In genomic region chr2:70995900-70996299, GRCm38 (mm10) we compare ENCODE assay signal across 18 mouse cellular contexts. TPM values are rescaled to one million over a fixed set of nuclear protein-coding genes. Genes with fewer than 3 reads are reported as not detected.
DNase-seq lines count a peak whose midpoint lies in the region; ATAC-seq and TF ChIP-seq lines count a peak whose summit lies in the region.
"Had no signal": no experiment of that assay in that cellular context is flagged by ENCODE, and none has a peak within 500 bp of the region (broad histone marks: within the 10 kb centered on the region; RNA-seq: fewer than 3 reads in every experiment).

No protein-coding gene starts in this region.

- 0 out of 2 replicates have a peak overlapping the region, but pooled peaks have one; percentile 35 for H3K9ac ChIP-seq in liver, embryonic 12.5 days
- H3K9ac ChIP-seq in liver, embryonic 16.5 days (ENCODE audit: low read depth, low read length), result no peak overlapping the region
- H3K9ac ChIP-seq in hindbrain, embryonic 12.5 days, result no peak overlapping the region
- H3K9ac ChIP-seq: embryonic facial prominence, embryonic 13.5 days; forebrain, embryonic 13.5 days; forebrain, postnatal 0 days; hindbrain, embryonic 14.5 days had no signal

- intact Hi-C loops in gastrocnemius, adult 2 months (cut with DNase I), result no loop called here
- intact Hi-C loops in gastrocnemius, postnatal 36 days (cut with DNase I), result no loop called here
- intact Hi-C loops in heart, postnatal 14 days (cut with DNase I), result no loop called here

- peak overlapping the region; percentile 32 for H3K4me2 ChIP-seq in liver, embryonic 12.5 days
- no peak overlapping the region for H3K4me2 ChIP-seq in liver, embryonic 16.5 days (ENCODE audit: low read depth, low read length)
- no peak overlapping the region for H3K4me2 ChIP-seq in hindbrain, embryonic 12.5 days (replicated peaks)
- H3K4me2 ChIP-seq: embryonic facial prominence, embryonic 13.5 days; forebrain, embryonic 13.5 days; hindbrain, embryonic 14.5 days had no signal

- no peaks in the 10 kb centered on the region for H3K27me3 ChIP-seq in liver, embryonic 12.5 days (replicated peaks)
- H3K27me3 ChIP-seq in liver, embryonic 16.5 days (ENCODE audit: control insufficient read depth, insufficient read depth, low read depth, low read length), result no peaks in the 10 kb centered on the region
- no peaks in the 10 kb centered on the region for H3K27me3 ChIP-seq in hindbrain, embryonic 12.5 days
- H3K27me3 ChIP-seq: embryonic facial prominence, embryonic 13.5 days; forebrain, embryonic 13.5 days; Patski had no signal

- no peak for TF ChIP-seq CTCF in gastrocnemius, adult 2 months (IDR thresholded peaks at IDR 0.05)

- peak; percentile 67 for ATAC-seq in liver, embryonic 12.5 days
- peak; percentile 70 for ATAC-seq in liver, embryonic 16.5 days (ENCODE audit: low read depth)
- ATAC-seq in hindbrain, embryonic 12.5 days (ENCODE audit: low FRiP score), result no peak
- ATAC-seq: activated CD4-positive, CD25-positive, alpha-beta regulatory T cell, adult 4 months; forebrain, embryonic 13.5 days; forebrain, postnatal 0 days; Patski had no signal

- peak overlapping the region; percentile 66 for H3K27ac ChIP-seq in gastrocnemius, adult 2 months
- no peak overlapping the region for H3K27ac ChIP-seq in liver, embryonic 12.5 days
- 0 out of 2 replicates have a peak overlapping the region, but pooled peaks have one; percentile 7 for H3K27ac ChIP-seq in liver, embryonic 16.5 days (ENCODE audit: low read length)
- H3K27ac ChIP-seq in hindbrain, embryonic 12.5 days, result no peak overlapping the region
- H3K27ac ChIP-seq: embryonic facial prominence, embryonic 13.5 days; forebrain, embryonic 13.5 days; heart, embryonic 10.5 days; hindbrain, embryonic 14.5 days had no signal

- H3K4me3 ChIP-seq in gastrocnemius, adult 2 months, result no peak overlapping the region
- no peak overlapping the region for H3K4me3 ChIP-seq in liver, embryonic 12.5 days
- no peak overlapping the region for H3K4me3 ChIP-seq in liver, embryonic 16.5 days (ENCODE audit: low read depth, low read length)
- H3K4me3 ChIP-seq in hindbrain, embryonic 12.5 days, result no peak overlapping the region
- H3K4me3 ChIP-seq: embryonic facial prominence, embryonic 13.5 days; forebrain, embryonic 13.5 days; heart, embryonic 10.5 days had no signal

- WGBS in liver, embryonic 12.5 days (ENCODE audit: insufficient replicate concordance), result 50% methylated on average over 4 of the region's 4 CpGs
- 37% methylated on average over 4 of the region's 4 CpGs for WGBS in liver, embryonic 16.5 days (ENCODE audit: insufficient replicate concordance)
- WGBS in hindbrain, embryonic 12.5 days, result 95% methylated on average over 4 of the region's 4 CpGs

- H3K9me3 ChIP-seq in liver, embryonic 12.5 days (replicated peaks), result no peaks in the 10 kb centered on the region
- no peaks in the 10 kb centered on the region for H3K9me3 ChIP-seq in liver, embryonic 16.5 days (replicated peaks; ENCODE audit: control insufficient read depth, low read length)
- H3K9me3 ChIP-seq in hindbrain, embryonic 12.5 days (replicated peaks), result no peaks in the 10 kb centered on the region
- H3K9me3 ChIP-seq: embryonic facial prominence, embryonic 13.5 days; forebrain, embryonic 13.5 days; heart, embryonic 10.5 days had no signal

- no peak for DNase-seq in gastrocnemius, adult 2 months
- DNase-seq in gastrocnemius, postnatal 36 days, result no peak
- DNase-seq in heart, postnatal 14 days, result no peak
- DNase-seq in testis, postnatal 10 days (ENCODE audit: low spot score), result no peak
- no peak for DNase-seq in lung, postnatal 14 days
- DNase-seq: adrenal gland, postnatal 14 days; forebrain, postnatal 0 days; heart, adult 18-20 months; heart, postnatal 10 days had no signal

- H3K4me1 ChIP-seq in liver, embryonic 12.5 days, result peaks cover 47% of the 10 kb centered on the region
- peaks cover 30% of the 10 kb centered on the region for H3K4me1 ChIP-seq in liver, embryonic 16.5 days (ENCODE audit: control insufficient read depth, low read depth, low read length)
- H3K4me1 ChIP-seq in hindbrain, embryonic 12.5 days, result no peaks in the 10 kb centered on the region
- H3K4me1 ChIP-seq: embryonic facial prominence, embryonic 13.5 days; forebrain, embryonic 13.5 days had no signal

- no peaks in the 10 kb centered on the region for H3K36me3 ChIP-seq in liver, embryonic 12.5 days
- H3K36me3 ChIP-seq in liver, embryonic 16.5 days (ENCODE audit: control insufficient read depth, insufficient read depth), result no peaks in the 10 kb centered on the region
- H3K36me3 ChIP-seq in hindbrain, embryonic 12.5 days, result no peaks in the 10 kb centered on the region
- H3K36me3 ChIP-seq: heart, embryonic 10.5 days had no signal

RNA-seq across cellular contexts. Expression of gene Dcaf17, which starts 59.2 kb away (rescaled TPM):
- total RNA-seq in gastrocnemius, adult 2 months (2021), result 1 to 10 TPM; 4.2 to 6.2 TPM
- 1 to 10 TPM; 3.6 to 3.9 TPM for total RNA-seq in gastrocnemius, postnatal 36 days (2021)
- polyA plus RNA-seq in liver, embryonic 12.5 days (2016; fragmentation: Nextera tagmentation; extraction: Ambion mirVana), result 21.4 and 23.1 TPM in 2 replicates
- polyA plus RNA-seq in liver, embryonic 16.5 days (2015; fragmentation: Nextera tagmentation; extraction: Ambion mirVana), result 17.5 and 18.2 TPM in 2 replicates
- total RNA-seq in heart, postnatal 14 days (2021), result 1 to 10 TPM; 5.1 to 8.1 TPM
- polyA plus RNA-seq in hindbrain, embryonic 12.5 days (2016; fragmentation: Nextera tagmentation; extraction: Ambion mirVana), result 36.7 and 38.4 TPM in 2 replicates

RNA-seq across cellular contexts. Expression of gene Mettl8, which starts 59.5 kb away (rescaled TPM):
- total RNA-seq in gastrocnemius, adult 2 months (2021), result 1 to 10 TPM; 5.0 to 6.4 TPM
- total RNA-seq in gastrocnemius, postnatal 36 days (2021), result 1 to 10 TPM; 4.8 TPM
- 13.4 and 13.6 TPM in 2 replicates for polyA plus RNA-seq in liver, embryonic 12.5 days (2016; fragmentation: Nextera tagmentation; extraction: Ambion mirVana)
- 8.7 and 8.8 TPM in 2 replicates for polyA plus RNA-seq in liver, embryonic 16.5 days (2015; fragmentation: Nextera tagmentation; extraction: Ambion mirVana)
- 1 to 10 TPM; 5.6 to 5.9 TPM for total RNA-seq in heart, postnatal 14 days (2021)
- polyA plus RNA-seq in hindbrain, embryonic 12.5 days (2016; fragmentation: Nextera tagmentation; extraction: Ambion mirVana), result 19.2 and 19.9 TPM in 2 replicates

Comparison
In these comparisons a context has a peak if more than half of its experiments do, and no peak if none do; other contexts are left out.
1. H3K27ac ChIP-seq: peak in gastrocnemius, adult 2 months (single experiment) and liver, embryonic 16.5 days (single experiment); none in liver, embryonic 12.5 days (single experiment) and hindbrain, embryonic 12.5 days (single experiment).